Mouse (Mus musculus): ENCODE data around the gene Foxp1.

GRCm38 (mm10) chr6:99282866-99283657 lies 239.5 kb downstream of the Foxp1 start:
- TF ChIP-seq POLR2A (IDR thresholded peaks at IDR 0.05; ENCODE audit: low read depth, low read length): no peak
- TF ChIP-seq CTCF (IDR thresholded peaks at IDR 0.05; ENCODE audit: extremely low read depth, insufficient read depth, insufficient read length, insufficient replicate concordance): no peak
